Mouse (Mus musculus) lung, postnatal 25 days (tissue): ENCODE measurements around the gene Scaf4.
"Not testable (repeated sequence)": the region's sequence is repeated elsewhere in the genome, so short reads cannot be mapped to it uniquely, and the experiment has no call there.

ENCODE experiments used
- DNase-seq: peaks from one replicate; pipeline ENCODE4 v3.0.0; 2022; ENCODE audit warnings: low spot score

Gene Scaf4

DNA sequence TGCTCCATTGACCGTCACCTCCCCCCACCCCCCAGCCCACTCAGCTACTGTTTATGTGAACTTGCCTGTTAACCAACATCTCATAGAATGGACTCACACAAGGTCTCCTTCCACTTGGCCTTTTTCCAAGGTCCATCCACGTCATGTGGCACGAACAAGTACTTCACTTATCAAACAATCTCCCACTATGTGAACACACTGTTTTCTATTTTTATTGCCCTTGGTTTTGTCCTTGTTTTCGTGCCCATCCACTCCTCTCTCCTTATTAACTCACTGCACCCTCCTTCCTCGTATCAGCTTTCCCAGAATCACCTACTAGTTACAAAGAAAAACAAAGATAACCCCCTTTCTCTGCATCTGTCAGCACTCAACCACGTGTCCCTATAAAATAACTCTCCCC lies 49.7 kb downstream of the Scaf4 start:
- no peak for DNase-seq

DNA sequence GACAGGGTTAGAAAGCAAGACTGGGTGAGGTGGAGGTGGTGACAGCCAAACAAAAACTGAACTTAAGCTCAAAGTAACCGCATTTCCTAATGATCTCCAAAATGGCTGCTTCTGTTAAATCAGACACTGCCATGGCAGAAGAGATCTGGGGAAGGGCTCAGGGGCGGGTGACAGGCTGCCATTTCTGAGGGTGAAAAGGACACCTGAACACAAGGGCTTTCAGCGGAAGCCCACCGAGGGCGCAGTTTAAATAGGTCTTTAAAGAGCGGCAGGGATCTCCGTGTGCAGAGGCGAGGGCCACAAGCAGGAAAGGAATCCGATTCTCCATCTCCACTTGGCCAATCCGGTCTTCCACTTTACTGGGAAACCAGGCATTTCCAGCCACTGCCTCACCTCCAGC lies 50.6 kb downstream of the Scaf4 start:
- no peak for DNase-seq

DNA sequence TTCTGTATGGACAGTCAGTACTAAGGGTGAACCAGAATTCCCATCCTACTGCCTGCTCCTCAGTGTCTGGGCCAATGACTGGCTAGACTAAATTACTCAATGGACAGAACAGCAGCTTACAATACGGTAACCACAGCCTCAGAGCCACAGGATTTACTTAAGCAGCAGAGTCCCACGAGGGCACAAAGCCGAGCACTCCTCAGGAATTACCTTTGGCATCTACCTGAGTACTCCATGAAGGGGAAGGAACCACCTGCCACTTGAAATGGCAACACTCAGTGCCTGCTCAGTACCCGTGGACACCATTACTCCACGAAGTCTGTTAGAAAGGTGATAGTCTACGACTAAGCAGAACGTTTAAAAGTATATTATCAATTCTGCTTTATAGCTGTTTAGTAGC lies 53.0 kb downstream of the Scaf4 start:
- DNase-seq = peak; percentile 64

DNA sequence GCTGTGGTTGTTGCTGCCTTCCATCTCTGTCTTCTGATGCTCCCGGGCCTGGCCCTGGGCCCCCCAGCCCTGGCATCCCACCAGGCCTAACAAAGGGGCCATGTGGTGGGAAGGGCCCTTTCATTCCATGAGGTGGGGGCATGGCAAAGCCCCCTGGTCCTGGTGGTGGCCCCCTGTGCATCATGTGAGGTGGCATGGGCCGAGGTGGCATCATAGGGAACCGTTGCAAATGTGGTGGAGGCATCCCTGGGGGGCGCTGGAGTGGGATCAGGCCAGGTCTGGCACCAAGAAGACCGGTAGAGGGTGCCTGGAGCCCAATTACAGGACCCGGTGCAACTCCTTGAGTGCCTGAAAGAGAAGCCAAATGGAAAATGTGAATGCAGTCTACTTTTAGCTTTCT lies 54.4 kb downstream of the Scaf4 start:
- no peak for DNase-seq

DNA sequence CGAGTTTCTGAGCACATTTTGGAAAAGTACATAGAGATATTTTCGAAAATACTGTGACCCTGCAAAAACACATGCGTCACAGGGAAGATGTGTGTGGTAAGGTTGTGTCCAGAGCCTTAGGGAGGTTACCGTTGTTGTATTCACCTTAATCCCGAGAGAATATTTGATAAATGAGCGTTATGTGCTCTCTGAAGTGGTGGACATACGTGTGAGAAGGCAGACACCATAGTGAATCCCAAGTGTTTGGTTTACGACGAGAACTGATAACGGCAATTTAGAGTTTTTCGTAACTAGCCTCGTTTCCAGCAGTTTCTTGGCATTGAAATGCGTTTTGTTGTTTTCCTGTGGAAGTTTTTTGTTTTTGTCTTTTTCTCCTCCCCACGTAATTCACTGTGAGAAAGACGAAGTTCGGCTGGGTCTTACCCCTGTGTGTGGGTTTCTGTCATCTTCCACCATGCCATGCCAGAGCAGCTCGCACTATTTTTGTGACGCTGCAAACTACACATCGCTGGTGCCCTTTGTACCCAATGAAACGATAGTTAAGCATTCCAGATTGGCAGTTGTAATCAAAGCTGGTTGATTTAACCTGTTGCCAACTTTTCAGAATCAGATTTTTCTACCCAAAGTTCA lies 62.7 kb downstream of the Scaf4 start:
- peak; percentile 26 for DNase-seq

DNA sequence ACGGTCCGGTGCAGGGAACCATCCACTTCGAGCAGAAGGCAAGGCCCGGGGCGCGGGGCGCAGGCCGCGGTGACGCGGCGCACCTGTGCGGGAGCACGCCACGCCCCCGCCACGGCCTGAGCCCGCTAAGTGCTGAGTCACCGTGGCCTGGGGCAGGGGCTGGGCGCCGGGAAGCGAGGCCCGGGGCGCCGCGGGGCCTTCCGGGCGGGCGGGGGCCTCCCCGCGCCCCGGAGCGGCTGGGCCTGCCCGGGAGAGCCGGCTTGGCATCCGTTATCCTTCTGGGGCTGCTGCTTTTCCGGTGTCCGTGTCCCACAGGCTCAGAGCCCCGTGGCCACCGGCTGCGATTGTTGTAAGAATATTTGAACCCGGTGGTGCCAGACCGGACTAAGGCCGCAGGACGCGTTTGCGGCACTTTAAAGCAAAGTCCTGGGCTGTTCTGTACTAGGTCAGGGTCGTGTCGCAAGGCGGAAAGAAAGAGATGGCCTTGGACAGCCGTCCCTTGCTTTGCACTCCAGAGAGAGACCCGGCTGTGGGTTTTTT lies 63.3 kb downstream of the Scaf4 start:
- no peak for DNase-seq

DNA sequence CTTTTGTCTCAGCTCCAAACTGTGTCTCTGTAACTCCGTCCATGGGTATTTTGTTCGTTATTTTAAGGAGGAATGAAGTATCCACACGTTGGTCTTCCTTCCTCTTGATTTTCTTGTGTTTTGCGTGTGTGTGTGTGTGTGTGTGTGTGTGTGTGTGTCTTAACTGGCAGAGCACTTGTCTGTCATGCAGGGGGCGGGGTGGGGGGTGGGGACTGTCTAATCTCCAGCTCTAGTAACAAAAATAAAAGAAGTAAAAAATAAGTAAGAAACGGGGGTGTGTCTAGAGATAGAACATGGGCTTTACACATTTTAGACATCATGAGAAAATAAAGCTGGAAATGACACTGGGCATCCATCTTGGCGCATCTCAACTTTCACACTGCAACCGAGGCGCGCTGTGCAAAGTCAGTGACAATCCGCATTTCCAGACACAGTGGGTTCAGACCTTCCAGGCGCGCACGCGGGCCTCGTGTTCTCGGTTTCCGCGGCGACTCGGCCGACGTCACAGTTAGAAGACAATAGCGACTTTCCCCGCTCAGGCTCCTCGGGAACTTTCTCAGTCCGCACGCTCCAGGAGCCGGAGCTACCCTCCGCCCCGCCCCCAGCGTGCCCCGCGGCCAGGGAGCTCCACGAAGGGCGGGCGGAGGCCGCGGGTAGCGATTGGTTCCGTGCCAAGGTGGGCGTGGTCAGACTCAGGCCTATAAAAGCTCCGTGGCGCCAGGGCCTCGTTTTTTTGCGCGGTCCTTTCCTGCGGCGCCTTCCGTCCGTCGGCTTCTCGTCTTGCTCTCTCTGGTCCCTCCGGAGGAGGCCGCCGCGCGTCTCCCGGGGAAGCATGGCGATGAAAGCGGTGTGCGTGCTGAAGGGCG lies 64.0 kb downstream of the Scaf4 start, which contains the start of gene Sod1:
TSS of gene Sod1 (plus strand) at position 729 of the 866 bp plus-strand sequence.
- peak; percentile 97 for DNase-seq

DNA sequence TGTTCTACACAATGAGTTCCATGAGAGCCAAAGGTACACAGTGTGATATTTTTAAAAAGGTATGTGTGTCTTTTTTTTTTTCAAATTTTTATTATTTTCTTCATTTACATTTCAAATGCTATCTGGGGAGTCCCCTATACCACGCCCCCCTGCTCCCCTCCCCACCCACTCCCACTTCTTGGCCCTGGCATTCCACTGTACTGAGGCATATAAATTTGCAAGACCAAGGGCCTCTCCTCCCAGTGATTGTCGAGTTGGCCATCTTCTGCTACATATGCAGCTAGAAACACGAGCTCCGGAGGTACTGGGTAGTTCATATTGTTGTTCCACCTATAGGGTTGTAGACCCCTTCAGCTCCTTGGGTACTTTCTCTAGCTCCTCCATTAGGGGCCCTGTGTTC lies 64.9 kb downstream of the Scaf4 start:
- not testable (repeated sequence) for DNase-seq

DNA sequence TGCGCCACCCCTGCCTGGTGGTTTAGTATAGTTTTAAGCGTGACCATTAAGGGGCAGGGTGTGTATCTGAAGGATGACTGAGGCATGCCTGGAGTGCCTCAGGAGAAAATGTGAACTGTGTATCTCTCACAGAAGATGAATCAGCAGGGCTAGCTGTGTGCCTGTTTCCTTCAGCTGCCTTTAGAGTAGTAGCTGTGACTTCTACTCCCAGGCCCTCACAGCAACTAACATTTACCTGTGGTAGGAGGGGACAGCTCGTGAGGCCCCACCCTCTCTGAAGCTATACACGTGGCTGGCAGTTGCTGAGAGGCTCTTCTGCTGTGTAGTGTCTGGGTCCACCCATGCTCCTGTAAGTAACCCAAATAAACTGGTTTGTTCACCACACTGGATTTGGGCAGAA lies 66.4 kb downstream of the Scaf4 start:
- peak; percentile 49 for DNase-seq

DNA sequence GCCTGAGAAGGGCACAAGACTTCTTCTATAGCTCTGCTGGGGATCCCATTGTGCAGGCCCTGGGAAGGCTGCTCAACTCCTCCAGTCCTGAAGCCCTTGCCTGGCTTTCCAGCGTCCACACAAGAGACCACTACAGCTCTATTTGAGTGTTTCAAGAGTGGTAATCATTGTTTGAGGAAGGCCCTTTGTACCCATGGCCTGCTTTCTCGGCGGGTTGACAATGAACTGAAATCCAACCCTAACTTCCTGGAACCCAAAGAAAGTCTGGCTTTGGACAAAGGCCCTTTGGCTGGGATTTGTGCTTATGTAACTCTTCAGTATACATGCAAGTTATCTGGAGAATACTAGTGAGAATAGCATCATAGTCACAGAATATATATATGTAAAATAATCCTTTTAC lies 66.9 kb downstream of the Scaf4 start:
- peak; percentile 74 for DNase-seq

DNA sequence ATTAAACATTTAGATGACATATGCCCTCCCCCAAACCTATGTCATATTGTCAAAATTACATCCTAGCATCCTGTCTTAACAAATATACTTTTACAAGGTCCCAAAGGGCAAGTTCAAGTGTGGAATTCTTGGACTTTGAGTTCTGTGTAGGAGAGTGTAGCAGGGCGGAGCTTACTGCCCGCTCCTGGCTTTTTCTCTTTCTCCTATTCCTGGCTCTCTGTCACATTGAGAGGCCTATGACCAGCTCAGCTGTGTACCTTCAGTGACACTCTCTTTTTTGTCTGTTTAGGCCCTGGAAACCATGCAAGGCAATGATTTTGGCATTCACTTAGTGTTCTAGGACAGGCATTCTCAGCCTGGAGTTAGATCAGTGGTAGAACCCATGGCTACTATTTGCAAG lies 67.9 kb downstream of the Scaf4 start:
- no peak for DNase-seq

DNA sequence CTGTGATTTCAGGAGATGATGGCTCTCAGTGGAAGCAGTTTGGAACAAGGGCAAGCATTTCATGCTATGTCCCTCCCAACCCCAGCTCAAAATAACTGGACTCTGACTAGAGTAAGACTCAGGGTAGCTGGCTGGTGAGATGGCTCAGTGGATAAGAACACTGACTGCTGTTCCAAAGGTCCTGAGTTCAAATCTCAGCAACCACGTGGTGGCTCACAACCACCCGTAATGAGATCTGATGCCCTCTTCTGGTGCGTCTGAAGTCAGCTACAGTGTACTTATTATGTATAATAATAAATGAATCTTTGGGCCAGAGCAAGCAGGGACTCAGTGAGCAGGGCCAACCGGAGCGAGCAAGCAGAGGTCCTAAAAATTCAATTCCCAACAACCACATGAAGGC lies 68.4 kb downstream of the Scaf4 start:
- not testable (repeated sequence) for DNase-seq

DNA sequence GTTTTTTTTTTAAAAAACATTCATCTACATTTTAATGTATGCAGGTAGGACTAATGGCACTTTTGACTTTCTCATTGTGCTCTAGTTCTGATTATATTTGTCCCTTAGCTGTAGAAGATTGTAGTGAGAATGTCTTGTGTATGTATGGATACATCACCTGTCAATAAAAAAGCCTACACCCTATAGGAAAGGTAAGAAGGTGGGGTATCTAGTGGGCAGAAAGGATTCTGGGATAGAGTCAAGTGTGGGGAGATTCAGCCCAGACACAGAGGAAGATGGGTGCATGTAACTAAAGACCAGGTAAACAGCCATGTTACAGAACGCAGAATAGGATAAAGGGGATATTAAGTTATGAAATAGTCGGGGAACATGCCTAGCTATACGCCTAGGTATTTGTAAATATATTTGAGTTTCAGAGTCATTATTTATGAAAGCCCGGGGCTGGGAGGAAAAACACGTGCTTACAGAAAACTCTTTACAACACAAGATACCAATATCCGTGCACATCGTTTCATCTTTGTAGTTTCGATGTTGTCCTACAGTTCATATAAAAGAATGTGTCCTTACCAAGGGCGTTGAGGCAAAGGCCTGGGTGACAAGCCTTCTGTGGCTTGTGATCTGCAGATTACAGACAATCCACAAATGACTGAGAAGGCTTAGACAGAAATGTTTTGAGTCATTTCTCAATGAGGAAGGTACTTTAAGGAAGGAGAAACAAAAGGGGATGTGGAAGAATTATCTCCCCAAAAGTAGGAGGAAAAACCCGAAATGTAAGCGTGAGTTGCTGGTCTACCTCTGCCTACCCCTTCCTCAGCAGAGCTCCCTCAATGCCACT lies 69.4 kb downstream of the Scaf4 start:
- no peak for DNase-seq

DNA sequence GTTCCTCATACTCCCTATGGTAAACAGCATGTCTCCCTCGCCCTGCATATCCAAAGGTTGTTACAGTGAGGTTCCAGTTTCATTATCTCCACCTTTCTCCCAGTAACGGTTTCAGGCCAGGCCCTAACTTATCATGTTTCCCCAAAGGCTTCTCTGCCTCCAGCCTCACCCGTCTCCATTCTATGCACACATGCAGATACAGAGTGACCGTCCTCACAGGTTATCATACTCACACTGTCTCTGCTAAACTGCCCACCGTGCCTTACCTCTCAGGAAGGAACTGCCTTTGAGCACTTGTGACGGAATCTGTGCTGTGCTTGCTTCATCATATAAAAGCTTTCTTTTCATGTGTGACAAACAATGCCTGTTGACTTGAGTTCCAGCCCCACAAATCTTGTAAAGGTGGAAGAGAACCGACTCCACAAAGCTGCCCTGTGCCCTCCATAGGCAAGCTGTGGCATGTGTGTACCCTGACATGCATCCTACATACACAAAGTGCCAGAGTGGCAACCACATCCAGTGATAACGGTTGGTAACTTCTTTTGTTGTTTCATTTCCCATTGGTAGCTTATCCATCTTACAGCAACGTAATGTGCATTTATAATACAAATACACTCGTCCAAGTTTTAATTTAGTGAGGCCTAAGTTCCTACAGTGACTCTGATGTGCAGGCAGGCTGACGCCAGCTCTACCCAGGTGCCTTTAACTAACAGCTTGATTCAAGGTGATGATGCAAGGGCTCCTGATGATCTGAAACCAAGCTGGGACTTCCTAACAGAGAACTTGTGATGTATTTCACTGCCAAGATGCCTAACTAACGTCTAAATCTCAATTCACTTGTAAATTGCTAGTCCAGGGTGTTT lies 70.6 kb downstream of the Scaf4 start:
- no peak for DNase-seq

DNA sequence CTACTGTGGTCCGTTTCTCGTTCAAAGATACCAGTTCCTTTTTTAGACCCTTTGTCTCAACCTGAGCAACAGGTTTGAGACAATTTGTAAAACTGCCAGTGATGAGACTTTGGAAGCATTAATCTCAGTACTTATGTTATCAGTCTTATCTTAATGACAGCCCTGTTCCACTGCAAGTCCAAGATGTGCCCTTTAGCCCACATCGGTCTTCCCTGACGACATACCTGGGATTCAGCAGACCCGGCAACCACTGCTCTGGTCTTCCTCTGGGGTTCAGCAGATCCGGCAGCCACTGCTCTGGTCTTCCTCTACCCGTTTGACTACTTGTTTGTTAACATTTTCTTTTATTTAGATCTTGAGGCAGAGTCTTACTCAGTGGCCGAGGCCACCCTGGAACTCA lies 72.5 kb downstream of the Scaf4 start:
- no peak for DNase-seq

DNA sequence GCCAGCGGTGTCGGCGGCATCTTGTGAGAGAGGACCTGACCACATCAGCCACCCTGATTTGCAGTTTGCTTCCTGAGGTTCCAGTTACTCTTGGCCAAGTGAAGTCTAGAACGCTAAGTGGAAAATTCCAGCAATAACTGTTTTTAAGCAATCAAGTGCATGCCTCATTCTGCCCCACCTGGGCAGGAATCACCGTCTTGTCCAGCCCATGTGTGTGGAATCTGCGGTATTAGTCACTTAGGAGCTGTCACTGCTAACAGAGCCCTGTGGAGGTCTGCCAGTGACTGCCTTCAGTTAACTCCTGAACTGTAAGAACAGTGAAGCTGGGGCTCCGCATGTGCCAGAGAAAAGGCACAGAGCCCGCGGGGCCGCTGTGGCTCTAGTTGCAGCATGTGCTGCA lies 73.6 kb downstream of the Scaf4 start:
- peak; percentile 46 for DNase-seq

DNA sequence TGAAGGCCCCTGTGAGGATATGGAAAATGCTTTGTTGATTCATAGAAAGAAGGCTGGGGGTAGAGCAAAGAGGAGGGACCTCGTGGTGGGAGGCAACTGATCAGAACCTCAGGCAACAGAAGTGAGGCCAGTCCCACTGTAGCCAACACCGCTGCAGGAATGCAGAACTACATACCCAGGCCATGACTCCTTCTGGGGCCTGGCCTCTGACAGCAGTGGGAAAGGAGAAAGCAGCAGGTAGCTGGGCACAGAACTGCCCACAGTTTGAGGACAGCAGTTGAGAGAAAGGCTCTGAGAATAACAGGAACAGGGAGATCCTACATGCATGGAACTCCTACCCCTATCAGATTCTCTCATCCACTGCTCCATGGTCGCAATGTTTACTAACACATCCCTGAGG lies 75.3 kb downstream of the Scaf4 start:
- no peak for DNase-seq

DNA sequence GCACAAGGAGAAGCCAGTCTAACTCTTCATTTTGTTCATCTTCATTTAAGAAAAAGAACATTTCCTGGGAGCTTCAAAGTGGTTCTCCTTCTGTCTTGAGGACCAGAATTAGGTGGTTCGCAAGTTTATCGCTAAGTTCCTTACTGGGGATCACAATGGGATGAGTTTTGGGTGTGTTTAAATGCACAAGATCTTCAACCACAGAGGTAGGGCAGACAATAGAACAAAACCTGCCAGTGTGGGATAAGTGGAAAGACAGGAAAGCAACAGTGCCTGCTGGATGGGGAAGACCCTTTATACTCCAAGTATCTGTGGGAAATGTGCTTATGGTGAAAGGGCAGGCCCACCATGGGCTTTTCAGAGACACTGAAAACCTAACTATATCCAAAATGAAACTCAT lies 79.4 kb downstream of the Scaf4 start:
- no peak for DNase-seq

DNA sequence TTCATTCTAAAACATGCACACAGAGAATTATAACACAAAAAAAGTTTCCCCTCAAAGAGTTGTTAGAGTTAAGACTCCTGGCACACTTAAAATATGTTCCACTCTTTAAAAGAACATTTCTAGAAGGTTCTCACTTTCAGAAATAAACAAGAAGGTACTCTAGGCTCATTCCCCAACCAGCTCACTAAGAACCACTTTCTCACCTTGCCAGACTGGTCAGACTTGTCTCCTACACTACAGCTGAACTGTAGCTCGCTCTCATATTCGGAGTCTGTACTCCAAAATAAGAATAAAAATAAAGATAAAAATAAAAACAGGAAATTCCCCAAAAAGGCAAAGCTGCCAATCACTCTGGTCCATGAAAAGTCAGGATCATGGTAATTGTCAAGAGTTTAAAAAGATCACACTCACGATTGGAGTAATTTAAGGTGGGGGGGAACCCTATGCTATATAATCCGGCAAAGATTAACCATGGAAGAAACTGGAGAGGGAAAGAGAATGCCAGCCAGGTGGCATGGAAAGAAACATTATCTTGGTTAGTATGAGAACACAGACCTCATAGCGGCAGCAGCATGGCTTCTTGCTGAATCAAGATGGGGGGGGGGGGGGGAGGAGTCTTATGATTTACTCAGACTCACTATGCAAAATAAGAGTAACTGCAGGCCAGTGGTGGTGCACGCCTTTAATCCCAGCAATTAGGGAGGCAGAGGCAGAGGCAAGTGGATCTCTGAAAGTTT lies 80.9 kb downstream of the Scaf4 start:
- peak; percentile 82 for DNase-seq

DNA sequence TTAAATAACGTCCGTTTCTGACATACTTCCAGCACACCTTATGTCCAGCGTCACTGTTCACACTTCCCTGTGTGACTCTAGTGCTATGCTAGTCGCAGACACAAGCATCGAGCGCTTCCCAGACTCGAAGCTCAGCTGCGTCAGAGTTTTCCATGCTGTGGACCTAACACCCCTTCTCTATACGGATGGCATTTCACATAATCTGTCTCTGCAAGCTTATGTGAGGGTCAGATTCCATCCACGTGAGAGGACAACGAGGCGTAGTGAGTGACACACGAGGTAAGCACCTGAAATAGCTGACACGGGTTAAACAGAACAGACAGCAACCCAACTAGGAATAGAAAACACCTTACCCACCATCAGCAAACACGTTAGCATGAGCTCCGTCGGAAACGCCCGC lies 82.2 kb downstream of the Scaf4 start:
- no peak for DNase-seq

DNA sequence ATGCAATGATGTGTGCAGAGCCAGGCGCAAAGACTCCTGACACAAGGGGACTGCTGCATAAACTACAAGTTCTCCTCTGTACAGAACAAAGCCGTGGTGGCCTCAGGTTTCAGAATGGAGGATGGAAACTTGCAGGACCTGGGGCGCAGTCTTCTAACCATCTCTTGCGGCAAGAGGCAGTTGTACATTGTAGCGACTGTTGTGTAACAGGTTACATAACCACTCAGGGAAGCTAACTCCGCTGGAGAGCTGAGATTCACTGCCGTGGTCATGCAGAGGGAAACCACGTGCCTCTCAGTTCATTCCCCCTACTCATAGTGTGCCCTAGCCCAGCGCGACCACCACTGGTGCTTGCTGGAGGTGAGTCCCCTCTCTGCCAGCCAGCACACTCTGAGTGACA lies 85.1 kb downstream of the Scaf4 start:
- DNase-seq = peak; percentile 77
